Mouse (Mus musculus): ENCODE measurements around the gene Ndufs8. TPM values are rescaled to one million over a fixed set of nuclear protein-coding genes. Genes with fewer than 3 reads are reported as not detected.

Gene Ndufs8
- total and polyA plus RNA-seq, 3 experiments: 89.6 to 200 (median 128) TPM

DNA sequence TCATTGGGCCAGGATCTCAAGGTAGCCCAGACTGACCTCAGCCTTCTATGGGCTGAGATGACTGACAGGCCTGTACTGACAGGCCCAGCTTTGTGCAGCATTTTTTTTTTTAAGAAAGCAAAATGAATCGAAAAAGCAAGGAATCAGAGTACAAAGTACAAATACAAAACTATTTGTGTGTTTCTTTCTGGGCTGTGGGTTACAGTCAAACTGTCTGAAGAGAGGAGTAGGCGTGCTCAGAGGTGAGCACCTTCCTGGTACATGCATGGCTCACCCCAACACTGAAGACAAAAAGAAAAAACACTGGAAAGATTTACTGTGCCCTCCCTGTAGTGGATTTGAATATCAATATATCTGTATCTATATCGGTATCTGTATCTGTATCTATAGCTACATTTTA, 35.2 kb upstream of the Ndufs8 start:
- no peak for DNase-seq (ENCODE audit: low spot score)
- TF ChIP-seq POLR2AphosphoS5 (IDR thresholded peaks at IDR 0.05; ENCODE audit: insufficient replicate concordance, low read depth, low read length) (no peak), GATA1 (IDR thresholded peaks at IDR 0.05; ENCODE audit: borderline replicate concordance, low read length) (no peak), CTCF (IDR thresholded peaks at IDR 0.05; ENCODE audit: low read depth, low read length) (no peak), GATA2 (IDR thresholded peaks at IDR 0.05; ENCODE audit: borderline replicate concordance, low read depth, low read length) (no peak), TAL1 (conservative IDR thresholded peaks at IDR 0.05; ENCODE audit: low read depth, low read length) (no peak)
- H3K4me1 ChIP-seq (ENCODE audit: insufficient read depth, low read depth, low read length): peaks cover 11% of the 10 kb centered on the region
- no peak for ATAC-seq (ENCODE audit: extremely low read depth, insufficient number of reproducible peaks, low FRiP score, poor library complexity, severe bottlenecking)
- H3K4me3 ChIP-seq (ENCODE audit: low read depth, low read length): no peak overlapping the region
- no peaks in the 10 kb centered on the region for H3K9me3 ChIP-seq (replicated peaks)
- no peaks in the 10 kb centered on the region for H3K36me3 ChIP-seq (replicated peaks)
- peaks cover 20% of the 10 kb centered on the region; the same call in 1 of the 2 replicates for H3K27me3 ChIP-seq (ENCODE audit: insufficient read depth, low read length)

DNA sequence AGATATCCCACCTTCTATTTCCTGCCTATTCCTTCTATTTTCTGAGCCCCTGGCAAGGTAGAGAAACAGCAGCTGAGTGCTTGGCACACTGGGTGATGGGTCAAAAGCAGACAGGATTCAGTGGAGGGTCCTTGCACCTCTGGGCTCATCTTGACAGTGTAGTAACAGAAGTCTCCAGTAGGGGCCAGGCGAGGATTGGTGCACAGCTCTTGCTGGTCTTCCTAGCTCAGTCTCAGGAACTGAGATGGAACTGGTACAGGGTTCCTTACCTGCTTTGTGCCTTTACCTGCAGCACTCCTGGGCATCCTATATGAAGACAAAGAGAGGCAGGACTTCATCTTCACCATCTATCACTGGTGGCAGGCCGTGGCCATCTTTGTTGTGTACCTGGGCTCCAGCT, 34.1 kb upstream of the Ndufs8 start:
- no peaks in the 10 kb centered on the region for H3K36me3 ChIP-seq (replicated peaks)
- no peak overlapping the region for H3K4me3 ChIP-seq (ENCODE audit: low read depth, low read length)
- DNase-seq (ENCODE audit: low spot score) (peak; percentile 58), ATAC-seq (ENCODE audit: extremely low read depth, insufficient number of reproducible peaks, low FRiP score, poor library complexity, severe bottlenecking) (peak; percentile 40)
- TF ChIP-seq POLR2AphosphoS5 (IDR thresholded peaks at IDR 0.05; ENCODE audit: insufficient replicate concordance, low read depth, low read length) (no peak), CTCF (IDR thresholded peaks at IDR 0.05; ENCODE audit: low read depth, low read length) (peak; percentile 74), GATA2 (IDR thresholded peaks at IDR 0.05; ENCODE audit: borderline replicate concordance, low read depth, low read length) (no peak)
- H3K9me3 ChIP-seq (replicated peaks): no peaks in the 10 kb centered on the region
- peaks cover 11% of the 10 kb centered on the region for H3K4me1 ChIP-seq (ENCODE audit: insufficient read depth, low read depth, low read length)
- H3K27me3 ChIP-seq (ENCODE audit: insufficient read depth, low read length): peaks cover 31% of the 10 kb centered on the region

DNA sequence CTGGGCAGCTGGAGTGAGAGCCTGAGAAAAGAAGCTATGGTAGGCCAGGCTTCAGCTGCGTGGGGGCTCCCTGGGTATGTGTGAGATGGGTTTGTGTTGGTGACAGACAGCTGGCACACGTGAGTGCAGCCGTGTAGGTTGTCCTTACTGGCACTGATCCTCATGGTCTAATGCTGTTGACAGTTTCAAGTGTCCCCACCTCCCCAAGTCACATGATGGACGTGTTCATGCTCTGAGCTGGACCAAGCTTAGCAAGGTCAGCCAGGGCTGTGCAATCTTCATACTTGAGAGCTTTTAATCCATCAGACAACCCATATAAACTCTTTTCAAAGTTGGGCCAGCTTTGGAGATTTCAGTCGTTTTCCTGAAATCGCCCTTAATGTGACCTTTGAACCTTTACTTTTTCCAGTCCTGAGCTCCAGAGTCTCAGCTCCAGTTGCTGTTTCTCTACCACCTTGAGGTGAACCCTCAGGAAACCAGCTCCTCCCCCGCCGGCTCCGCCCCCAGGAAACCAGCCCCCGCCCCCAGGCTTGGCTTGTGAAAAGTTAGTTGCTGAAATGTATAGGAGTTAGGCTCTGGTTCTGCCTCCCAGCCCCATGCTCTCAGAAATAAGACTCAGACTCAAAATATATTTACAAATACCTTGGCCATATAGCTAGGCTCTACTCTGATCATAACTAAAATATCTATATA, 33.4 kb upstream of the Ndufs8 start:
- peaks cover 11% of the 10 kb centered on the region for H3K4me1 ChIP-seq (ENCODE audit: insufficient read depth, low read depth, low read length)
- H3K4me3 ChIP-seq (ENCODE audit: low read depth, low read length): no peak overlapping the region
- H3K36me3 ChIP-seq (replicated peaks): no peaks in the 10 kb centered on the region
- peak; percentile 56 for DNase-seq (ENCODE audit: low spot score)
- no peak for ATAC-seq (ENCODE audit: extremely low read depth, insufficient number of reproducible peaks, low FRiP score, poor library complexity, severe bottlenecking)
- H3K27me3 ChIP-seq (ENCODE audit: insufficient read depth, low read length): peaks cover 38% of the 10 kb centered on the region
- TF ChIP-seq CTCF (IDR thresholded peaks at IDR 0.05; ENCODE audit: low read depth, low read length) (no peak), TAL1 (conservative IDR thresholded peaks at IDR 0.05; ENCODE audit: low read depth, low read length) (no peak), GATA1 (IDR thresholded peaks at IDR 0.05; ENCODE audit: borderline replicate concordance, low read length) (no peak), POLR2AphosphoS5 (IDR thresholded peaks at IDR 0.05; ENCODE audit: insufficient replicate concordance, low read depth, low read length) (no peak), GATA2 (IDR thresholded peaks at IDR 0.05; ENCODE audit: borderline replicate concordance, low read depth, low read length) (no peak)
- H3K9me3 ChIP-seq (replicated peaks): no peaks in the 10 kb centered on the region

DNA sequence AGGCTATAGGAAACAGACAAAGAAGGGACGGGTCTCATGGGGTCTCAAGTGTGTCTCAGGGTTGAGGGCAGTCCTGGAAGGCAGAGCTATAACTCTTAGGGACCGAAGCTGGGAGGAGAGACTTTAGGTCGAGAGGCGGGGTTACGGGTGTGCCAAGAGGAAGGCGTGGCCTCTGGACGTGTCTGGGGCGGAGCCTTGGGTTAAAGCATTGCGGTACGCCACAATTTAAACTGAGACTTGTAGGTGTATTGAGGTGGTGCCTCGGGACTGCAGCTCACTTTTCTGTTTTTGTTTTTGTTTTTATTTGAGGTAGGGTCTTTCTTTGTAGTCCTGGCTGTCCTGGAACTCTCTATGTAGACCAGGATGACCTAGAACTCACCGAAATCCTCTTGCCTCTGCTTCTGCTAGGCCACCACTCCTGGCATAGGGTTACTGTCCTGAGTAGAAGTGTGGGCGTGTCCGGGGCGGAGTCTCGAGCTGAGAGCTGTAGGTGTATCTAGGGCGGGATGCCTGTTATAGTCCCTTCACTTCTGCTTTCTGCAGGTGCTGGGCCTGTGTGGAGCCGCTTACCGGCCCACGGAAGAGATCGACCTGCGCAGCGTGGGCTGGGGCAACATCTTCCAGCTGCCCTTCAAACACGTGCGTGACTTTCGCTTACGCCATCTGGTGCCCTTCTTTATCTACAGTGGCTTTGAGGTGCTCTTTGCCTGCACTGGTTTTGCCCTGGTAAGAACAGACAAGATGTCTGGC, 30.6 kb upstream of the Ndufs8 start:
- H3K4me1 ChIP-seq (ENCODE audit: insufficient read depth, low read depth, low read length): peaks cover 11% of the 10 kb centered on the region
- no peaks in the 10 kb centered on the region for H3K9me3 ChIP-seq (replicated peaks)
- H3K27me3 ChIP-seq (ENCODE audit: insufficient read depth, low read length): peaks cover 29% of the 10 kb centered on the region
- DNase-seq (ENCODE audit: low spot score) (no peak), ATAC-seq (ENCODE audit: extremely low read depth, insufficient number of reproducible peaks, low FRiP score, poor library complexity, severe bottlenecking) (no peak)
- TF ChIP-seq CTCF (IDR thresholded peaks at IDR 0.05; ENCODE audit: low read depth, low read length): no peak
- TF ChIP-seq POLR2AphosphoS5 (IDR thresholded peaks at IDR 0.05; ENCODE audit: insufficient replicate concordance, low read depth, low read length): no peak
- no peak for TF ChIP-seq TAL1 (conservative IDR thresholded peaks at IDR 0.05; ENCODE audit: low read depth, low read length)
- TF ChIP-seq GATA1 (IDR thresholded peaks at IDR 0.05; ENCODE audit: borderline replicate concordance, low read length): no peak
- no peak for TF ChIP-seq GATA2 (IDR thresholded peaks at IDR 0.05; ENCODE audit: borderline replicate concordance, low read depth, low read length)
- no peak overlapping the region for H3K4me3 ChIP-seq (ENCODE audit: low read depth, low read length)
- H3K36me3 ChIP-seq (replicated peaks): no peaks in the 10 kb centered on the region

DNA sequence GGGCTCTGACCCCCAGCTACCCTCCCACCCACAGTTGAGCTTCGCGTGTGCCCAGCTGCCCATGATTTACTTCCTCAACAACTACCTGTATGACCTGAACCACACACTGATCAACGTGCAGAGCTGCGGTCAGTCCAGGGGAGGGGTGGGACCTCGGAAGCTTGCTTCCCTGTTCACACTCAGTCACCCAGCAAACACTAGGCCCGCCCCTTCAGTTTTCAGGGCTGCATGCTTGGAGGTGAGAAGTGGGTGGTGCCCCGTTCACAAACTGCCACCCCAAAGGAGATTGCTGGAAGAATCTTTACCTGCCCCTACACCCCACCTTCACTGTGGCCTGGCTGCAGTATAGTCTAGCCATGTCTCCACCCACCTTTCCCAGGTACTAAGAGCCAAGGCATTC, 29.7 kb upstream of the Ndufs8 start:
- no peak for ATAC-seq (ENCODE audit: extremely low read depth, insufficient number of reproducible peaks, low FRiP score, poor library complexity, severe bottlenecking)
- Histone ChIP-seq H3K36me3 (replicated peaks) (no peaks in the 10 kb centered on the region), H3K4me3 (ENCODE audit: low read depth, low read length) (no peak overlapping the region), H3K9me3 (replicated peaks) (no peaks in the 10 kb centered on the region), H3K4me1 (ENCODE audit: insufficient read depth, low read depth, low read length) (peaks cover 11% of the 10 kb centered on the region), H3K27me3 (ENCODE audit: insufficient read depth, low read length) (peaks cover 29% of the 10 kb centered on the region)
- DNase-seq (ENCODE audit: low spot score): no peak
- no peak for TF ChIP-seq GATA1 (IDR thresholded peaks at IDR 0.05; ENCODE audit: borderline replicate concordance, low read length)
- TF ChIP-seq GATA2 (IDR thresholded peaks at IDR 0.05; ENCODE audit: borderline replicate concordance, low read depth, low read length): no peak
- no peak for TF ChIP-seq POLR2AphosphoS5 (IDR thresholded peaks at IDR 0.05; ENCODE audit: insufficient replicate concordance, low read depth, low read length)

Data from G1E (cell line).